Mouse (Mus musculus) CD4-positive, CD25-positive, alpha-beta regulatory T cell, adult 2 months (primary cell): ENCODE results near the gene Med12.
"Not testable (repeated sequence)": the region's sequence is repeated elsewhere in the genome, so short reads cannot be mapped to it uniquely, and the experiment has no call there.

Source experiments
- DNase-seq: peaks from one replicate; pipeline ENCODE4 v3.0.0-alpha.2; 2012; ENCODE audit warnings: low read depth, low spot score

The Med12 gene

DNA sequence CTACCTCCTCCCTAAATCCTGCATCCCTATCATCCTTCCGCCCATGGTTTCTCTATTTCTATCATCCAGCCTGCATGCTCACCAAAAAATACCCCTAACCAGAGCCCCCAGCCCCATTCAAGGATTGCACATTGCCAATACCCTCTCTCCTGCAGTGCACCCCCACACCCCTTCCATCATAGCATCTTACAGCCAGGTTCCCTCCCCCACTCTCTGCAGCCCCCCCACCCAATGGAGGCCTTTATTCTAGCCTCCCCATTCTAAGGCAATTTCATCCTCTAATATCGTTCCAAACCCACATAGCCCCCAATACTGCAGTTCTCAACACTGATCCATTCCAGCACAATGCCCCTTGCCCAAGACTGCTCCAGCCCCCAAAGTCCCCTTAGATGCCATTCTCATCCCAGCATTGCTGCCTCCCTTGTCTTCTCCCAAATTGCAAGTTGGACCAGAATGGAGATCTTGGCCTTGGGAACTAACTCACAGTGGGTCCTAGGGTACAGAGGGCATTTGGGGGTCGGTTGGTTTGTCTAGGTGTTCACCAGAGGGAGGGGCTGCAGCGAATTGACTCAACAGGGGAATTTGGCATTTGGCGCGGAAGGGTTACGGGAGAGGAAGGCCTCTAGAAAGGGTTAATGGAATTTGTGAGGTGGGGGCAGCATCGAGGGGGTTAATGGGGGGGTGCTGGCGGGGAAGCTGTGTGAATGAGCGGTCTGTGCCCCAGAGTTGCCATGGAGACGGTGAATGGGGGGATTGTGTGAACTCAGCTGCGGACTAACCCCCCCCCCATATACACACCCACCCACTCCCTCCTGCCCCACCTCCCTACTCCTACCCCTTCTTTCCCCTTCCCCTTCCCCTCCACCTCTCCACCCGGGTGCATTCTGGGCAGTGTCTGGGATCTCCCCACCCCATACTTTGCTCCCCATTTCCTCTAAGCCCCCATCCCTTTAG is 25.9 kb downstream of the Med12 start:
- DNase-seq = no peak

DNA sequence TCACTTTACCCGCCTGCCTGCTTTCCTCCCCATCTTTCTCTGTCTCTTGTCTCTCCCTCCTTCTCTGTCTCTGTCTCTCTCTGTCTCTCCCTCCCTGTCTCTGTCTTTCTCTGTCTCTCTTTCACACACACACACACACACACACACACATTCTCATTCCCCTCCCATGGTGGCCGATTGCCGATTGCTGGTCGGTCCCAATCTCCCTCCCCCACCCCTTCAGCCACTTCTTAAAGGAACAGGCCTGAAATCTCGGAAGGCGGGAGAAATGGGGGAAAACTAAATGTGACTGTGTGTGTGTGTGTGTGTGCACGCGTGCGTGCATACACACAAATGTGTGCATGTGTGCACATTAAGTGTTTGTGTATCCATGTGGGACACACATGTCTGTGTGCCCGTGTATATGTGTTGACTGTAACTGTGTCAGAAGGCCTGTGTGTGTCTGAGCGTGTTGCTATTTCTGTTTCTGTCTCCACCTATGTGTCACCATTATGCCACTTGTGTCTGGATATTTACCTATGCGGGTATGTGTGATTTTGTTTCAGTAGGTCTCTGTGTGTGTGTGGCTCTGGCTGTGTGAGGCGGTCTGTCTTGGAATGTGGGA is 26.7 kb downstream of the Med12 start:
- no peak for DNase-seq

DNA sequence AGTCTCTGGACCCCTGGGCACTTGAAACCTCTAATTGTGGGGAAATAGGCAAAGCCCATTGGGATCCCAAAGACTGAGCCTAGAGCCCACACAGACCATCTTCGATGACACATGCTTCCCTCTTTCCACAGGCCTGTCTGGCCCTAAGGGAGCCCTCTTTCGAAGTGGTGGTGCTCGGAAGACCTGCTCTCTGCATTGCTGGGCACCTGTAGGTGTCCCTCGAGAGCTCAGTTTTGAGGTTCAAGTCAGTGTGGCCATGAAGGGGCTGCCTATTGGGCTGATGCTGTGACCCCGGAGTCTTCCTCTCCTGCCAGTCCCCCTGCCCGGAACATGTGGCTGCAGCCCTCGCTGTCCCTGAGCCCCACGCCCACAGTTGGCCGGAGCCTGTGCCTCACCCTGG is 27.8 kb downstream of the Med12 start:
- DNase-seq = no peak

DNA sequence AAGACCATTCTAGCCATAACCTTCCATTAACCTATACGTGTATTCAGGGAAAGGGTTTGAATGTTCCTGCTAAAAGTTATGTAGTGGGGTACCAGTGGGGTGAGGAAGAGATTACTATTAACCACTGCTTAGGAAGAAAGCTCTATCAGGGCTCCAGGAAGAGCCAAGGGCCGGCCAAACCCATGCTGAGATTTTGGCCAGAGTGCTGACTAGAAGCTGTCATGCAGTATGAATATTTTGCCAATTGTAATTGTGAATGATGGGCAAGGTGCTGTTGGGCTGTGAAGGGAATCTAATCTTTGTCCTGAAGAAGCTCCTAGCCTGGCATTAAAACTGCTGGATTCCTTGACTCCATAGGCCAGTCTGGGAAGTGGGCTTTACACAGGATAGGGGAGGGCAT is 30.8 kb downstream of the Med12 start:
- no peak for DNase-seq

DNA sequence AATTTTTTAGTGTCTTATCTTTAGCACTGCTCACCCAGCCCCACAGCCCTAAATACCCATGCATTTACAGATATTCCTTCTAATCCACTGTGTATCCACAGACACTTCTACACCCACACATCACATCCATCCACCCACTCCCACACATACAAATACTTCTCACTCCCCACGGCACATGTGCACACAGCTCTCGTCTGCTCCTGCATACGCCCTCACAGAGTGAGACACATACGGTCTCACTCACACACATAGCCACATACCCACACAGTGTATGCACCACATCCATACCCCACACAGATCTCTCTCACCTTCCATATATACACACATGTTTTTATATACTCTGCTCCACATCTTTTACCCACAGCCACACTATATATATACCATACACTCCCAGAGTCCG is 35.5 kb downstream of the Med12 start:
- no peak for DNase-seq

DNA sequence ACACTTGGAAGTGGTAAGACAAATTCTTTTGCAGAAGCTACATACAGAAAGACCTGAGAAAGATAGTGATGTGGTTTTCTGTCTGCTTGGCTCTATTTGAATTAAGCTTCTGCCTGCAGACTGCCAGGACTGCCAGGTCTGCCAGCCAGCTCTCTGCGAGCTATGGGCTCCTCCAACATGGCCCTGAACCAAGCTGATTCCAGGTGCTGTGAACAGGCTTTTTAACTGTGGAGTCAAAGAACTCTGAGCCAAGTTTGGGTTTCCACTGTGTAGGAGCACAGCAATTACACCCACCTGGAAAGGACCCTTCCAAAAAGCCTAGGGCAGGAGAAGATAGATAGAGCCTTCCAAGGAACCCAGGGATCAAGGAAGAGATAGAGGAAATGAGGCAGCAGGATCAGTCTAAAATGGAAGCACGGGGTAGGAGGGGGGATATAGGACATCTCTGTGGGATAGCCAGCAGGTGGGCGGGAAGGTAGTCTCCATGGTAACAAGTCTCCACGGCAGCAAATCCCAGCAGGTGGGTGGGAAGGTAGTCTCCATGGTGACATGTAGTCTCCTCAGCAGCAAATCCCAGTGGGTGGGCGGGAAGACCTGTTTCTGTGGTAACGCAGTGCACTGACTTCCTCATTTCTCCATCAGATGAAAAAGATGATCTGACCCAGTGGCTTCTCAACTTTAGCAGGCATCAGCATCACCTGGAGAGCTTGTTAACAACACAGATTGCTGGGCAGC is 40.0 kb downstream of the Med12 start:
- no peak for DNase-seq

DNA sequence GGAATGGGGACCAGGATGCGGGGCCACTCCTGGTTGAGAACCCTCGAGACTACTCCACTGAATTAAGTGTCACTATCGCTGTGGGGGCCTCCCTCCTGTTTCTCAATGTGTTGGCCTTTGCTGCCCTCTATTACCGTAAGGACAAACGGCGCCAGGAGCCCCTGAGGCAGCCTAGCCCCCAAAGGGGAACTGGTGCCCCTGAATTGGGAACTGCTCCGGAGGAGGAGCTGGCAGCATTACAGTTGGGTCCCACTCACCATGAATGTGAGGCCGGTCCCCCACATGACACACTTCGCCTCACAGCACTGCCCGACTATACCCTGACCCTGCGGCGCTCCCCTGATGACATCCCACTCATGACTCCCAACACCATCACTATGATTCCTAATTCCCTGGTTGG is 45.9 kb downstream of the Med12 start:
- no peak for DNase-seq

DNA sequence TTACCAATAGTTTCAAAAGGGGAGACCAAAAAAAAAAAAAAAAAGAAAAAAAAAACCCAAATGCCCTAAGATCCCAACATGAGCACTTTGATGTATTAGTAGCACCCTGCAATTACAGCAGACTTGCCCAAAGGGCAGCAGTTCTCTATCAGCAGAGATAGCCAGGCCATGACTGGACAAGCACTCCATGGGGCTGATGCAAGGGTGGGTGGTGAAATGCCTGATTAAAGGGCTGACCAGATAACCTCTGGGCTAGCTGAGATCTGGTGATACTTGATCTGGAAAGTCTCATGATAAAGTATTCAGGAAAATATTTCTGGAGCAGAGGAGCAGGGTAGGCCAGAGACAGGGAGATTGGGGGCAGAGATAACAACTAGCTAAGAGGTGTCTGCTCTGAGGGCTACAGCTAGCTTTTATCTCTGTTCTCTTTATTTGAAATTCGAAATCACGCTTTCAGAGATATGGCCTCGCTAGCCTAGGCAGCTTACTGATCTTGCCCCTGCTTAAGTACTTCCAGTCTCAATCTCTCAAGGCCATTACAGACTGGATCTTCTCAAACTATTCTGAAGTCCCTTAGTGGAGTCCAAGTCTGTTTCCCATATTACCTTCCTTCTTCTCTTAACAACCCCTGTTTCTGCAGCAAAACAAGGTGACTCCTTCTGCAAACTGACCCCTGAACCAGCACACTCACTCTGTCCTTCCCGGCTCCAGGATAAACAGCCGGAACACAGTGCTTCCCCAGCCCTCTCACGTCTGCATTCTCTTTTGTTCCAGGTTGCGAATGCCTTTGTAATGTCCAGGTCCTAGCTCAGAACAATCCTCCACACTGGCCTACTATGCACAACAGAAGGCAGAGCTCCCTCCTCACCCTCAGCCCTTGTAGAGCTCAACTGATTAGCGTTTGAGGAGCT is 52.4 kb downstream of the Med12 start:
- DNase-seq = no peak

DNA sequence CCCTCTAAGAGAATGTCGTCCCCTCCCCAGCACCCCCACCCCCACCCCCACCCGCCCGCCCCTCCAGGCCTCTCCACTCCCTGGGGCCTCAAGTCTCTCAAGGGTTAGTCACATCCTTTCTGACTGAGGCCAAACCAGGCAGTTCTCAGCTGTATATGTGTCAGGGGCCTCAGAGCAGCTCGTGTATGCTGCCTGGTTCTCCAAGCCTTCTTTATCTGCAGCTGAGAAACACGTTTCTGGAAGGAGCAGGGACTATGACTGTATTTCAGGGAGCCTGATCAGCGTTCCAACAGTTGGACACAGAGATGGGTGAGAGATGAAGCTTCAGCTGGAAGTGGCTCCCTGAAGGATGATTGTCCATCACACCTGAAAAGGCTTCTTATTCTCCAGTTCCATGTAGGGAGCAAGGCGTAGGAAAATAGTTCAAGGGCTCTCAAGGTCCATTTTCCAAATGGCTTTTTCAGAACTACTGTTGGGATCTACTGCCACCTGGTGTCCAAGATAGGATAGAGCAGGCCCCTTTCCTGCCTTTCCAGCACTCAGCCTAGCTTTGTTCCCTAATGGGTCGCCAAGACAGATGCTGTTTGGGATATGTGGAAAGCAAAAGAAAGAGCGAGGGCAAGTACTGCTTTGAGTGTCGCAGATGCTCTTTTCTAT is 55.7 kb downstream of the Med12 start:
- peak; percentile 67 for DNase-seq

DNA sequence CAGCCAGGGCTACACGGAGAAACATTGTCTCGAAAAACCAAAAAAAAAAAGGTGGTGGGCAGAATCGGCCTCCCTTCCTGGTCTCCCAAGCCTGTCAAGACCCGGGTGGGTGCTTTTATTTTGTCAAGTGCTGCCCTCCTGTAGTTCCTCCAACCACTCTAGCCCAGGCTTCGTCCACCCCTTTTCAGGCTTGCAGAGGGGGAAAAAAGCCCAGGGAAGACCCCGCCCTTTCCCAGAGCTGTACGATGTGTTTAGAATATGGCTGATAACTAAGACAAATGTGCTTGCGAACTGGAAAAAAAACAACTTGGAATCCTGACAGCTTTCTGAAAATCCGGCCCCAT is 58.2 kb downstream of the Med12 start:
- no peak for DNase-seq

DNA sequence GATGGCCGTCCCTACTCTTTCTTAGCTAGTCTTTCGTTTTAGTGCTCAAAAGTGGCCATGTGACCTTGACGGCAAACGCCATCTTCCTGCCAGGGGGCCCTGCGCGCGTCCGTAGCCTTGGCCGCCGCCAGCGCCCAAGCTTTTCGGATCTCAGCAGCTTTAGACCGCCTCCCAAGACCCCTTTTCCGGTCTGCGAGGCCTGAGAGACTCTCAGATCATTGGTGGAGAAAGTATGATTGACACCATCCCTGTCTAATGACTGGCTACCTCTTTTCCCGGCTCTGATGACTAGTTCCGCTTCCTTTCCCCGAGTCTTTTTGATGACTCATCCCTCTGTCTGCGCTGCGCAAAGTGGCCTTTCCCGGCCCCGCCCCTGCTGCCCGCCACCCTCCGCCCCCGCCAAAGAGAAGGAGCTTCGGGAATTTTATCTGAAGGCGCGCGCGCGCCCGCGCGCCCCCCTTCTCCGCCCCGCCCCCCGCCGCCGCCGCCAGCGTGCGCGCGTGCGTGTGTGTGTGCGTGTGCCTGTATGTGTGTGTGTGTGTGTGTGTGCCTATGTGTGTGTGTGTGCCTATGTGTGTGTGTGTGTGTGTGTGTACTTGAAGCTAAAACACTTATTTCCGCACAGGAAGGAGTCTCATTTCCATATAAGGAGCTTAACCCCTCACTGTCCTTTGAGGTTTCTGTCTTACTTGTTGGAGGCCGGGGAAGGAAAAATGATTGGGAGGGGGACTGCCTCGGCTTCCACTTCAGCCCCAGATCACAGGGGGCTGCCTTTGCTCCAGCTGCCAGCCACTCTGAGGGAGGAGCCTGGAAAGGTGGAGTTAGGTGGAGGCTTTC is 58.8 kb downstream of the Med12 start:
- DNase-seq = peak; percentile 92

DNA sequence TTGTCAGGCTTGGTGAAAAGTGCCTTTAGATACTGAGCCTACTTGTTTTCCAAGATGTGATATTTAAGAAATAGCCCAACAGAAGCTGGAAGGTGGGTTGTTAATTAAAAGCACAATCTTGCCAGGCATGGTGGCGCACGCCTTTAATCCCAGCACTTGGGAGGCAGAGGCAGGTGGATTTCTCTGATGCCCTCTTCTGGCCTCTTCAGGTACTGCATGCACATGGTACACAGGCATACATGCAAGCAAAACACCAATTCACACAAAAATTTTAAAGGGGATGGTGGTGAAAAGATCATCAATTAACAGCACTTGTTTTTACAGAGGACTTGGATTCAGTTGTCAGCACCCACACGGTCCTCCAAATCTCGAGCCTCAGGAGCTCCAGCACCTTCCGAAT is 60.8 kb downstream of the Med12 start:
- DNase-seq = peak; percentile 67

DNA sequence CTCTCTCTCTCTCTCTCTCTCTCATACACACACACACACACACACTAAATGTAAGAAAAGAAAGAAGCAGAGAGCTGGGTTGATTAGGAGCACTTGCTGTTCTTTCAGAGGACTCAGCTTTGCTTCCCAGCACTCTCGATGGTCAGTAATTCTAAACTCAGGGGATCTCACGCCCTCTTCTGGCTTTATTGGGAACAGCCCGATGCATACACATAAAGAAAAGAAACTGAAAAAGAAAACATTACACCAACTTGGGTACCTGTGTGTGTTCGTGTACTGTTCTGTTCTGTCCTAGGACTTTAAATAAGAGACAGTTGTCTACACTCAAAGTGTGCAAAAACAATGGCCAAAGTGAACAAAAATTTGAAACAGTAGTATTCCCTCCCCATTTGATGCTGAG is 64.8 kb downstream of the Med12 start:
- peak; percentile 15 for DNase-seq

DNA sequence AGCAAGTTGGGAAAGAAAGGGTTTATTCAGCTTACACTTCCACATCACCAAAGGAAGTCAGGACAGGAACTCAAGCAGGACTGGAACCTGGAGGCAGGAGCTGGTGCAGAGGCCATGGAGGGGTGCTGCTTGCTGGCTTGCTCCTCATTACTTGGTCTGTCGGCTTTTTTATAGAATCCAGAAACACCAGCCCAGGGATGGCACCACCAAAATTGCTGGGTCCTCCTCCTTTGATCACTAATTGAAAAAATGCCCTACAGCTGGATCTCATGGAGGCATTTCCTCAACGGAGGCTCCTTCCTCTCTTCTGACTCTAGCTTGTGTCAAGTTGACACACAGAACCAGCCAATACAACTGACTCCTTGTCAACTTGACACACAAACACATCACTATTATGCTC is 69.0 kb downstream of the Med12 start:
- not testable (repeated sequence) for DNase-seq

DNA sequence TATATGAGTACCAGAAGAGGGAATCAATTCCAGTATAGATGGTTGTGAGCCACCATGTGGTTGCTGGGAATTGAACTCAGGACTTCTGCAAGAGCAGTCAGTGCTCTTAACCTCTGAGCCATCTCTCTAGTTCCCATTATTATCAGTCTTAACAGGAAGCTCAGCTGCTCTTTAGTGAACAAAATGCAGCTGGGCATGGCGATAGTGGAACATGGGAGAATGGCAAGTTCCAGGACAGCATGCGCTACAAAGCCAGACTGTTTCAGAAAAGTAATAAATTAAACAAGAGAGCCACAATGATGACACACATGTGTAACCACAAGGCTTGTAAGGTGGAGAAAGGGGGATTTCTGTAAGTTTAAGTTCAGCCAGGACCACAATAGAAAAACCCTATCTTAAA is 71.6 kb downstream of the Med12 start:
- no peak for DNase-seq

DNA sequence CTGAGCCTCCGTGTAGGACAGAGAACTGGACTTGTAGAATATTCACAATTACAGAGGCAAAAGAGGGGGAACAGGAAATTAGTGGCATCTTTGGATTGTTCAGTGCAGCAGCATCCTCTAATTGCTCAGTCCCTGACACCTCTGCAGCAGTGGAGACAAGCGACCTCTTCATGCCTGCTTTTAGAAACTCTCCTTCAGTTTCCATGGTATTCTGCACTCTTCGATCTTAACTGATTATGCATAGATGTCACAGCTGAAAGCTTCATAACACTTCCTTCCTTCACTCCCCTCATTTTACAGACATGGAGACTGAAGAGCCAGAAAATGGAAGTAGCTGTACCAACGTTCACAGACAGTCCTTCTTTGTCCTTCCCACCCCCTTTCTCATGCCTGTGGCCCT is 72.6 kb downstream of the Med12 start:
- DNase-seq = no peak
